21 mouse cellular contexts compared by ENCODE assay signal in genomic region chr8:95435930-95436329, GRCm38 (mm10). TPM values are rescaled to one million over a fixed set of nuclear protein-coding genes. Genes with fewer than 3 reads are reported as not detected.
DNase-seq lines count a peak whose midpoint lies in the region; ATAC-seq and TF ChIP-seq lines count a peak whose summit lies in the region.
"Had no signal": no experiment of that assay in that cellular context is flagged by ENCODE, and none has a peak within 500 bp of the region (broad histone marks: within the 10 kb centered on the region; RNA-seq: fewer than 3 reads in every experiment).

No protein-coding gene starts in this region.

- no peaks in the 10 kb centered on the region for H3K27me3 ChIP-seq in intestine, postnatal 0 days (replicated peaks; ENCODE audit: control insufficient read depth, insufficient read depth, low read length)
- no peaks in the 10 kb centered on the region for H3K27me3 ChIP-seq in intestine, embryonic 15.5 days (replicated peaks)
- H3K27me3 ChIP-seq in midbrain, postnatal 0 days (ENCODE audit: insufficient read depth, low read length) = no peaks in the 10 kb centered on the region
- H3K27me3 ChIP-seq in midbrain, embryonic 16.5 days (ENCODE audit: control insufficient read depth, insufficient read depth, low read depth, low read length) = no peaks in the 10 kb centered on the region
- H3K27me3 ChIP-seq in Patski = no peaks in the 10 kb centered on the region
- H3K27me3 ChIP-seq: CH12.LX; embryonic facial prominence, embryonic 15.5 days; hindbrain, embryonic 12.5 days; neural tube, embryonic 13.5 days had no signal

- peak; percentile 42 for TF ChIP-seq CTCF in intestine, postnatal 0 days (IDR thresholded peaks at IDR 0.05; ENCODE audit: low read depth)
- peak; percentile 43 for TF ChIP-seq CTCF in midbrain, postnatal 0 days (IDR thresholded peaks at IDR 0.05)
- TF ChIP-seq CTCF in Patski (IDR thresholded peaks at IDR 0.05) = peak; percentile 54

- H3K4me3 ChIP-seq in intestine, postnatal 0 days (ENCODE audit: low read depth, low read length) = no peak overlapping the region
- no peak overlapping the region for H3K4me3 ChIP-seq in intestine, embryonic 15.5 days (replicated peaks)
- H3K4me3 ChIP-seq in midbrain, postnatal 0 days (ENCODE audit: low read depth, low read length) = no peak overlapping the region
- no peak overlapping the region for H3K4me3 ChIP-seq in midbrain, embryonic 16.5 days (ENCODE audit: low read depth, low read length)

- peaks cover 12% of the 10 kb centered on the region; the same call in 1 of the 2 replicates for H3K4me1 ChIP-seq in intestine, postnatal 0 days (replicated peaks; ENCODE audit: control insufficient read depth, insufficient read depth, low read length)
- H3K4me1 ChIP-seq in intestine, embryonic 15.5 days (replicated peaks) = peaks cover 18% of the 10 kb centered on the region
- peaks cover 12% of the 10 kb centered on the region; the same call in 1 of the 2 replicates for H3K4me1 ChIP-seq in midbrain, postnatal 0 days (ENCODE audit: insufficient read depth, low read length)
- H3K4me1 ChIP-seq in midbrain, embryonic 16.5 days (ENCODE audit: control insufficient read depth, insufficient read depth, low read length) = peaks cover 23% of the 10 kb centered on the region

- WGBS in intestine, postnatal 0 days = 93% methylated on average over 3 of the region's 3 CpGs
- 88% methylated on average over 3 of the region's 3 CpGs for WGBS in intestine, embryonic 15.5 days
- whole genome bisulfite sequencing in midbrain, postnatal 0 days = 92% methylated on average over 3 of the region's 3 CpGs
- WGBS in midbrain, embryonic 16.5 days = 95% methylated on average over 3 of the region's 3 CpGs

- no peaks in the 10 kb centered on the region for H3K36me3 ChIP-seq in intestine, postnatal 0 days (ENCODE audit: control insufficient read depth, insufficient read depth)
- no peaks in the 10 kb centered on the region for H3K36me3 ChIP-seq in intestine, embryonic 15.5 days
- H3K36me3 ChIP-seq in midbrain, postnatal 0 days (ENCODE audit: insufficient read depth, low read length) = no peaks in the 10 kb centered on the region
- H3K36me3 ChIP-seq in midbrain, embryonic 16.5 days (ENCODE audit: control insufficient read depth, insufficient read depth, low read length) = no peaks in the 10 kb centered on the region
- H3K36me3 ChIP-seq: embryonic facial prominence, embryonic 15.5 days; hindbrain, embryonic 12.5 days; neural tube, embryonic 13.5 days had no signal

- H3K27ac ChIP-seq in intestine, postnatal 0 days (ENCODE audit: low read depth, low read length) = no peak overlapping the region
- no peak overlapping the region for H3K27ac ChIP-seq in intestine, embryonic 15.5 days
- no peak overlapping the region for H3K27ac ChIP-seq in midbrain, postnatal 0 days (ENCODE audit: low read depth, low read length)
- H3K27ac ChIP-seq in midbrain, embryonic 16.5 days (ENCODE audit: low read length) = no peak overlapping the region

- CTCF ChIA-PET in Patski (lab: Charles Lee) = no interaction called here

- no peak for DNase-seq in midbrain, postnatal 0 days (ENCODE audit: low spot score)
- DNase-seq in Patski (ENCODE audit: low read depth, low spot score) = no peak
- DNase-seq in spleen, postnatal 10 days (ENCODE audit: low spot score in 2 of 2) = no peak
- DNase-seq: cerebellum, postnatal 10 days; embryo, embryonic 11 days; gastrocnemius, postnatal 25 days; kidney, adult 9 months; kidney, postnatal 4 days; layer of hippocampus, postnatal 36 days; left cerebral cortex, postnatal 4 days; lung, postnatal 10 days; thymus, adult 2 months had no signal

- no peak overlapping the region for H3K9ac ChIP-seq in intestine, postnatal 0 days (ENCODE audit: low read depth, low read length)
- H3K9ac ChIP-seq in intestine, embryonic 15.5 days = no peak overlapping the region
- H3K9ac ChIP-seq in midbrain, postnatal 0 days (replicated peaks; ENCODE audit: low read length, poor library complexity, severe bottlenecking) = no peak overlapping the region
- H3K9ac ChIP-seq in midbrain, embryonic 16.5 days (ENCODE audit: low read depth, low read length) = no peak overlapping the region
- H3K9ac ChIP-seq: embryonic facial prominence, embryonic 15.5 days; hindbrain, embryonic 12.5 days; neural tube, embryonic 13.5 days had no signal

- POLR2A ChIA-PET in Patski (lab: Charles Lee) = no interaction called here

- no peaks in the 10 kb centered on the region for H3K9me3 ChIP-seq in intestine, postnatal 0 days (ENCODE audit: control insufficient read depth)
- no peaks in the 10 kb centered on the region for H3K9me3 ChIP-seq in intestine, embryonic 15.5 days
- no peaks in the 10 kb centered on the region for H3K9me3 ChIP-seq in midbrain, postnatal 0 days (ENCODE audit: low read length)
- no peaks in the 10 kb centered on the region for H3K9me3 ChIP-seq in midbrain, embryonic 16.5 days (replicated peaks; ENCODE audit: control insufficient read depth, low read length, poor library complexity, severe bottlenecking)
- H3K9me3 ChIP-seq: embryonic facial prominence, embryonic 15.5 days; forebrain, embryonic 10.5 days; hindbrain, embryonic 12.5 days; neural tube, embryonic 13.5 days had no signal

- in situ Hi-C loops in Patski (cut with MboI; ENCODE audit: low pct_unique_long_range_greater_than_20kb) = loop anchor here (10.0 kb wide), 1 partner anchor 181 kb away; no protein-coding TSS in a partner anchor

- ATAC-seq in intestine, postnatal 0 days = no peak
- ATAC-seq in intestine, embryonic 15.5 days = no peak
- no peak for ATAC-seq in midbrain, postnatal 0 days (ENCODE audit: low FRiP score)
- no peak for ATAC-seq in midbrain, embryonic 16.5 days
- ATAC-seq in Patski = no peak
- ATAC-seq in inflammation-experienced regulatory T-cells, adult 6 months = no peak

- no peak overlapping the region for H3K4me2 ChIP-seq in intestine, postnatal 0 days (replicated peaks; ENCODE audit: low read depth)
- H3K4me2 ChIP-seq in intestine, embryonic 15.5 days (replicated peaks) = no peak overlapping the region
- H3K4me2 ChIP-seq in midbrain, postnatal 0 days (ENCODE audit: low read depth, low read length, poor library complexity, severe bottlenecking) = no peak overlapping the region
- no peak overlapping the region for H3K4me2 ChIP-seq in midbrain, embryonic 16.5 days (ENCODE audit: low read length)

RNA-seq across cellular contexts. Expression of gene Cfap20, which starts 1.3 kb away (rescaled TPM):
- 61.5 and 62.2 TPM in 2 replicates for polyA plus RNA-seq in intestine, postnatal 0 days (2015; fragmentation: Nextera tagmentation; extraction: Ambion mirVana)
- polyA plus RNA-seq in intestine, embryonic 15.5 days (2015; fragmentation: Nextera tagmentation; extraction: Ambion mirVana) = 114 and 123 TPM in 2 replicates
- total RNA-seq in midbrain, postnatal 0 days (2014; rRNA removed) = 71.9 and 80.4 TPM in 2 replicates
- polyA plus RNA-seq in midbrain, postnatal 0 days (2015; fragmentation: Nextera tagmentation; extraction: Ambion mirVana) = 119 and 129 TPM in 2 replicates
- polyA plus RNA-seq in midbrain, embryonic 16.5 days (2015; fragmentation: Nextera tagmentation; extraction: Ambion mirVana) = 122 and 128 TPM in 2 replicates
- 64.5 TPM for polyA plus RNA-seq in Patski (2021)
- 10 to 100 TPM; 55.7 to 72.2 (median 70.1) TPM for polyA plus RNA-seq in inflammation-experienced regulatory T-cells, adult 6 months (2017; shearing (Covaris generic))

RNA-seq across cellular contexts. Expression of gene Csnk2a2, which starts 53.9 kb away (rescaled TPM):
- polyA plus RNA-seq in intestine, postnatal 0 days (2015; fragmentation: Nextera tagmentation; extraction: Ambion mirVana) = 6.7 and 7.2 TPM in 2 replicates
- 10.5 and 11.5 TPM in 2 replicates for polyA plus RNA-seq in intestine, embryonic 15.5 days (2015; fragmentation: Nextera tagmentation; extraction: Ambion mirVana)
- total RNA-seq in midbrain, postnatal 0 days (2014; rRNA removed) = 19.8 and 28.1 TPM in 2 replicates
- polyA plus RNA-seq in midbrain, postnatal 0 days (2015; fragmentation: Nextera tagmentation; extraction: Ambion mirVana) = 8.1 and 9.6 TPM in 2 replicates
- 6.8 and 8.3 TPM in 2 replicates for polyA plus RNA-seq in midbrain, embryonic 16.5 days (2015; fragmentation: Nextera tagmentation; extraction: Ambion mirVana)
- 87.3 TPM for polyA plus RNA-seq in Patski (2021)
- 10 to 100 TPM; 10.6 to 16.8 (median 12.5) TPM for polyA plus RNA-seq in inflammation-experienced regulatory T-cells, adult 6 months (2017; shearing (Covaris generic))
